Mouse (Mus musculus): ENCODE measurements at regions not wholly inside any gene's neighbourhood (a gene's known extent, or its start where the extent isn't known, plus 50 kb on each side); places are given as distances from the start of the nearest gene placed in this dataset.

DNA sequence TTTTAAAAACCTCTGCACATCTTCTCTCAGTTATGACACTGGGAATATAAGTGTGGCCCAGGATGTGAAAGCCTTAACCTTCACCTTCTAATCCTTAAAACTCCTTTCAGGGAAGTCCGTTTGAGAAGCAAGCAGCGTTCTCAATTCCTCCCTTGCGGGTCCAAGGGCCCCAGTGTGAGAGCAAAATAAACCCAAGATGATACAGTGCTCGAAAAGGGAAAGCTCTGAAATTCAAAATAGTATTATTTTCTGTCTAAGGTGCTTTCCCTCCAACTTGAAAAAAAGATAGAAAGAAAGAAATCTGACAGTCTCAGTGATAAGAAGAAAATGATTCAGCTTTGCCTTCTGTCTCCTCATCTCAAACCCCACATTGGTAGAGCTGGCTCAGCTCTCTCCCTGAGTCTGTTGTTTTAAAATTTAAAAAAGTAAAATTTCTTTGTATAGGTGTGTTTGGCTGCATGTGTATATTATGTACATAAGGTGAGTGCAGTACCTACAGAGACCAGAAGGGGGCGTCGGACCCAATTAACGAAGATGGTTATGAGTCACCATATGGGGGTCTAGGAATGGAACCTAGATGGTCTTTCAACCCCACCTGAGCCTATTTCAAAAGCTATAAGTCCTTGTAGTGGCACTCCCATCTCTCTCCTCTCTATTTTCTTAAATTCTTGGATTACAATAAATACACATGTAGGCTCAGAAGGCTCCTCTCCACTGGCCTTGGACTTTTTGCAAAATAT is 222.3 kb upstream of the Spdye4c start:
- Histone ChIP-seq H3K9me3 (ENCODE audit: control insufficient read depth, low read length) (no peaks in the 10 kb centered on the region), H3K4me1 (replicated peaks; ENCODE audit: control insufficient read depth in 2 of 2, insufficient read depth in 2 of 2, low read length in 1 of 2) (peaks cover 0 to 11% of the 10 kb centered on the region in 2 experiments; a peak in 2 of 4 replicates), H3K27ac (no peak overlapping the region), H3K4me3 (ENCODE audit: insufficient read depth in 1 of 2, low read depth in 2 of 2, low read length in 2 of 2) (no peak overlapping the region), H3K9ac (replicated peaks) (no peak overlapping the region), H3K36me3 (replicated peaks; ENCODE audit: control insufficient read depth, insufficient read depth, low read depth) (no peaks in the 10 kb centered on the region), H3K4me2 (ENCODE audit: low read depth) (no peak overlapping the region), H3K27me3 (ENCODE audit: control insufficient read depth, insufficient read depth, low read length) (no peaks in the 10 kb centered on the region)
- WGBS (ENCODE audit: insufficient replicate concordance) = 65% methylated on average over 7 of the region's 7 CpGs
- peak; percentile 48; the same call in 1 of the 2 replicates for TF ChIP-seq CTCF (IDR thresholded peaks at IDR 0.05; ENCODE audit: low read depth)
- TF ChIP-seq EP300 (IDR thresholded peaks at IDR 0.05; ENCODE audit: low read depth) = no peak
- no peak for DNase-seq (ENCODE audit: low read depth in 3 of 3, low spot score in 3 of 3)
- ATAC-seq (ENCODE audit: insufficient read depth) = no peak

DNA sequence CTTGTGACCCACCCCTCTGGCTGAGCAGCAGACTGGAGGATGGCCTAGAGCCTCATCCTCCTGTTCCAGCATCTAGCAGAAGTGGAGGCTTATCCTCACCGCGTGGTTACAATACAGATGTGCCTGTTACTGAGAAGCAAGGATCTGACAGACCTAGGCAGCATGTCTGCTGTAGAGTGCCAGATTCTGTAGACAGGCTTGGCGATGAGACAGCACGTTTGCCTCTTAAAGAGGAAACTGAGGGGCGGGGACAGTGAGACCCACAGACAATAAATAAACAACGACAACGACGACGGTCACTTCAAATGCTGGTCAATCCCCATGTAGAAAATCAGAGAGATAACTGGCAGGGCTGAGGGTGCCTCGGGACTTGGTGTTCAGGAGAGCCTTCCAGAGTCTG is 220.2 kb upstream of the Spdye4c start:
- TF ChIP-seq CTCF (IDR thresholded peaks at IDR 0.05; ENCODE audit: low read depth) (no peak), EP300 (IDR thresholded peaks at IDR 0.05; ENCODE audit: low read depth) (no peak)
- 24% methylated on average over 10 of the region's 10 CpGs for WGBS (ENCODE audit: insufficient replicate concordance)
- Histone ChIP-seq H3K4me3 (ENCODE audit: insufficient read depth in 1 of 2, low read depth in 2 of 2, low read length in 2 of 2) (no peak overlapping the region), H3K36me3 (replicated peaks; ENCODE audit: control insufficient read depth, insufficient read depth, low read depth) (no peaks in the 10 kb centered on the region), H3K4me2 (ENCODE audit: low read depth) (no peak overlapping the region), H3K9me3 (ENCODE audit: control insufficient read depth, low read length) (no peaks in the 10 kb centered on the region), H3K27me3 (ENCODE audit: control insufficient read depth, insufficient read depth, low read length) (no peaks in the 10 kb centered on the region), H3K27ac (no peak overlapping the region), H3K9ac (replicated peaks) (no peak overlapping the region), H3K4me1 (replicated peaks; ENCODE audit: control insufficient read depth in 2 of 2, insufficient read depth in 2 of 2, low read length in 1 of 2) (peaks cover 0 to 5% of the 10 kb centered on the region in 2 experiments; a peak in 2 of 4 replicates)
- ATAC-seq (ENCODE audit: insufficient read depth) (no peak), DNase-seq (ENCODE audit: low read depth in 3 of 3, low spot score in 3 of 3) (no peak)

- TF ChIP-seq CTCF (IDR thresholded peaks at IDR 0.05; ENCODE audit: low read depth) (no peak), EP300 (IDR thresholded peaks at IDR 0.05; ENCODE audit: low read depth) (no peak)
Observed at GRCm38 (mm10) chr2:128372204-128372603, 218.8 kb upstream of the Spdye4c start.

DNA sequence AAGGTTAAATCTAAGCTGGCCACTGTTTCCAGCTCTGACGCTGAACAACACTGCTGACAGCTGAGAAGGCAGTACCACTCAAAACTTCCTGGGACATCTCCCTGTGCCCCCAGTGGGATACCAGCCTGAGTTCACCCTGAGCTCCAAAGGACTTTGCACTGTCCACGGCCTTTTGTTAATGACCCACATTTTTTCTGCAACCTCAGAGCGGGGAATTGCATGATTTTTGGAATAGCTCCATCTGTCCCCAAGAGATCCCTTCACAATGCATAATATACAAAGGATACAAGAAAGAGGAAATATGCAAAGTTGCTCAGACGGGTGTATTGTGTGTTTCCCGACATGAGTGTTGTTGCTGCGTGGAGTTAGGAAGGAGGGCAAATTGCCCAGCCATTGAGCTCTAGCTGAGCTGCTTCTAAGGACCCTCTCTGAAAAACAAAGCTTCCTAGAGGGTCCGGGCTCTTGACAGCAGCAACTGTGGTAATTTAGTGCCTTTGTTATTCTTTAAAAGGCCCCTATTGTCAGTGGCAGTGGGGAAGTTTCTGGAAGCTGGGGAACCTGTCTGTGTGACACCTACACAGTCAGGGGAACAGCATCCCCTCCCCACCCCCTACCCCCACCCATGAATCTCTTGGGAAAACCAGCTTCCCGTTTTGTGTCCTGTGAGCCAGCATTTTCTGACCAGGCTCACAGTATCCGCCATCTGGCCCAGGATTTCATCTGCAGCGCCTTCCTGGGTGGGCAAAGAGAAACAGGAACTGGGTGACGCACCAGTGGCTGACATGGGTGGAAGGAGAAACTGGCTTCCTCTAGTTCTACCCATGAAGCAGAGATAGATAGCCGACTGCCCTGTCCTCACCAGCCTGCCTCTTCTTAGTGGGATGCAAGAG is 217.4 kb upstream of the Spdye4c start:
- Histone ChIP-seq H3K36me3 (replicated peaks; ENCODE audit: control insufficient read depth, insufficient read depth, low read depth) (no peaks in the 10 kb centered on the region), H3K4me2 (ENCODE audit: low read depth) (no peak overlapping the region), H3K4me1 (replicated peaks; ENCODE audit: control insufficient read depth in 2 of 2, insufficient read depth in 2 of 2, low read length in 1 of 2) (peaks cover 0 to 3% of the 10 kb centered on the region in 2 experiments; a peak in 1 of 4 replicates), H3K4me3 (ENCODE audit: insufficient read depth in 1 of 2, low read depth in 2 of 2, low read length in 2 of 2) (no peak overlapping the region), H3K9ac (replicated peaks) (no peak overlapping the region), H3K9me3 (ENCODE audit: control insufficient read depth, low read length) (no peaks in the 10 kb centered on the region), H3K27ac (no peak overlapping the region), H3K27me3 (ENCODE audit: control insufficient read depth, insufficient read depth, low read length) (no peaks in the 10 kb centered on the region)
- DNase-seq (ENCODE audit: low read depth in 3 of 3, low spot score in 3 of 3) (no peak), ATAC-seq (ENCODE audit: insufficient read depth) (no peak)
- 39% methylated on average over 12 of the region's 12 CpGs for WGBS (ENCODE audit: insufficient replicate concordance)
- no peak for TF ChIP-seq EP300 (IDR thresholded peaks at IDR 0.05; ENCODE audit: low read depth)
- TF ChIP-seq CTCF (IDR thresholded peaks at IDR 0.05; ENCODE audit: low read depth) = no peak

More at GRCm38 (mm10) chr2:128372204-128372603, 218.8 kb upstream of the Spdye4c start:
- Histone ChIP-seq H3K4me2 (ENCODE audit: low read depth) (no peak overlapping the region), H3K4me3 (ENCODE audit: insufficient read depth in 1 of 2, low read depth in 2 of 2, low read length in 2 of 2) (no peak overlapping the region), H3K9me3 (ENCODE audit: control insufficient read depth, low read length) (no peaks in the 10 kb centered on the region), H3K27ac (no peak overlapping the region), H3K36me3 (replicated peaks; ENCODE audit: control insufficient read depth, insufficient read depth, low read depth) (no peaks in the 10 kb centered on the region), H3K9ac (replicated peaks) (no peak overlapping the region), H3K4me1 (replicated peaks; ENCODE audit: control insufficient read depth in 2 of 2, insufficient read depth in 2 of 2, low read length in 1 of 2) (peaks cover 0 to 5% of the 10 kb centered on the region in 2 experiments; a peak in 2 of 4 replicates), H3K27me3 (ENCODE audit: control insufficient read depth, insufficient read depth, low read length) (no peaks in the 10 kb centered on the region)
- no peak for DNase-seq (ENCODE audit: low read depth in 3 of 3, low spot score in 3 of 3)
- 62% methylated on average over 13 of the region's 13 CpGs for WGBS (ENCODE audit: insufficient replicate concordance)
- no peak for ATAC-seq (ENCODE audit: insufficient read depth)

GRCm38 (mm10) chr2:128374253-128374566 is 216.8 kb upstream of the Spdye4c start:
- H3K4me2 ChIP-seq (ENCODE audit: low read depth) = no peak overlapping the region
- no peaks in the 10 kb centered on the region for H3K27me3 ChIP-seq (ENCODE audit: control insufficient read depth, insufficient read depth, low read length)
- H3K36me3 ChIP-seq (replicated peaks; ENCODE audit: control insufficient read depth, insufficient read depth, low read depth) = no peaks in the 10 kb centered on the region
- H3K9me3 ChIP-seq (ENCODE audit: control insufficient read depth, low read length) = no peaks in the 10 kb centered on the region
- peaks cover 0 to 3% of the 10 kb centered on the region in 2 experiments; a peak in 1 of 4 replicates for H3K4me1 ChIP-seq (replicated peaks; ENCODE audit: control insufficient read depth in 2 of 2, insufficient read depth in 2 of 2, low read length in 1 of 2)
- no peak for TF ChIP-seq CTCF (IDR thresholded peaks at IDR 0.05; ENCODE audit: low read depth)
- no peak for TF ChIP-seq EP300 (IDR thresholded peaks at IDR 0.05; ENCODE audit: low read depth)
- H3K27ac ChIP-seq = no peak overlapping the region
- WGBS (ENCODE audit: insufficient replicate concordance) = 44% methylated on average over 2 of the region's 2 CpGs
- ATAC-seq (ENCODE audit: insufficient read depth) (no peak), DNase-seq (ENCODE audit: low read depth in 3 of 3, low spot score in 3 of 3) (no peak)
- H3K4me3 ChIP-seq (ENCODE audit: insufficient read depth in 1 of 2, low read depth in 2 of 2, low read length in 2 of 2) = no peak overlapping the region
- no peak overlapping the region for H3K9ac ChIP-seq (replicated peaks)

Data from liver, embryonic 14.5 days (tissue).